Mouse (Mus musculus): Measurements from ENCODE around the gene Aggf1.

The Aggf1 gene

GRCm38 (mm10) chr13:95332086-95332899 lies 42.9 kb downstream of the Aggf1 start:
- no peak for DNase-seq

GRCm38 (mm10) chr13:95330507-95330906 lies 44.6 kb downstream of the Aggf1 start:
- no peak for DNase-seq

GRCm38 (mm10) chr13:95328767-95329166 lies 46.4 kb downstream of the Aggf1 start:
- DNase-seq = peak; percentile 45

- peak; percentile 58 for DNase-seq
Measured at GRCm38 (mm10) chr13:95327345-95327741, 47.8 kb downstream of the Aggf1 start.

- DNase-seq = no peak
Measured at GRCm38 (mm10) chr13:95326611-95327344, 48.4 kb downstream of the Aggf1 start.

- no peak for DNase-seq
Measured at GRCm38 (mm10) chr13:95325907-95326550, 49.1 kb downstream of the Aggf1 start.

- peak; percentile 76 for DNase-seq
Measured at GRCm38 (mm10) chr13:95325080-95325906, 49.9 kb downstream of the Aggf1 start.

GRCm38 (mm10) chr13:95324626-95325079 lies 50.5 kb downstream of the Aggf1 start:
- DNase-seq = no peak

GRCm38 (mm10) chr13:95323950-95324625 lies 51.1 kb downstream of the Aggf1 start:
- DNase-seq = peak; percentile 61

- DNase-seq = no peak
Measured at GRCm38 (mm10) chr13:95323400-95323799, 51.8 kb downstream of the Aggf1 start, which contains the start of gene Zbed3. Gene Zbed3, plus strand, starts transcription at chr13:95323612.

GRCm38 (mm10) chr13:95320451-95320850 lies 54.7 kb downstream of the Aggf1 start:
- no peak for DNase-seq

GRCm38 (mm10) chr13:95319153-95319552 lies 56.0 kb downstream of the Aggf1 start:
- DNase-seq = no peak

GRCm38 (mm10) chr13:95312016-95312415 lies 63.1 kb downstream of the Aggf1 start:
- DNase-seq = no peak

GRCm38 (mm10) chr13:95307100-95307655 lies 68.0 kb downstream of the Aggf1 start:
- no peak for DNase-seq

GRCm38 (mm10) chr13:95306596-95306995 lies 68.6 kb downstream of the Aggf1 start:
- no peak for DNase-seq

Data from cerebellum, adult 9-11 months (tissue).